Mouse (Mus musculus): ENCODE data around the gene Icam4. TPM values are rescaled to one million over a fixed set of nuclear protein-coding genes. Genes with fewer than 3 reads are reported as not detected.

Icam4 gene
- polyA plus RNA-seq, 1 experiment from 2014 or later: not detected

MicroRNAs encoded within 50 kb of the gene (microRNA counts, 519-probe panel; counts per million panel counts)
- 3,098 counts per million, percentile 61 among the panel's probes with 10 or more counts for microRNA mmu-miR-1900

Small RNAs within 50 kb of the gene (microRNA-seq; reads per million reads assigned to microRNA genes)
- gene Mir1900 (not detected), gene Mir7082 (1.3 reads per million)

Other genes with a start within 250 kb of the Icam4 start
- 1.1 and 1.2 TPM in 2 replicates for gene Col5a3, start 214.3 kb upstream of the Icam4 start, polyA plus RNA-seq (2015; fragmentation: Nextera tagmentation; extraction: Ambion mirVana)
- gene Rdh8, start 210.9 kb upstream of the Icam4 start, polyA plus RNA-seq (2015; fragmentation: Nextera tagmentation; extraction: Ambion mirVana): not detected in 2 replicates
- gene A230050P20Rik, start 160.7 kb upstream of the Icam4 start, polyA plus RNA-seq (2015; fragmentation: Nextera tagmentation; extraction: Ambion mirVana): 12.9 and 13.2 TPM in 2 replicates
- gene Angptl6, start 149.6 kb upstream of the Icam4 start, polyA plus RNA-seq (2015; fragmentation: Nextera tagmentation; extraction: Ambion mirVana): 14.7 and 15.1 TPM in 2 replicates
- 46.3 and 47.5 TPM in 2 replicates for gene Ppan, start 141.2 kb upstream of the Icam4 start, polyA plus RNA-seq (2015; fragmentation: Nextera tagmentation; extraction: Ambion mirVana)
- gene Eif3g, start 130.8 kb upstream of the Icam4 start, polyA plus RNA-seq (2015; fragmentation: Nextera tagmentation; extraction: Ambion mirVana): 249 and 256 TPM in 2 replicates
- gene Dnmt1, start 69.5 kb upstream of the Icam4 start, polyA plus RNA-seq (2015; fragmentation: Nextera tagmentation; extraction: Ambion mirVana): 60.5 and 63.9 TPM in 2 replicates
- 8.5 and 10.8 TPM in 2 replicates for gene S1pr2, start 52.6 kb upstream of the Icam4 start, polyA plus RNA-seq (2015; fragmentation: Nextera tagmentation; extraction: Ambion mirVana)
- gene Mrpl4, start 26.6 kb upstream of the Icam4 start, polyA plus RNA-seq (2015; fragmentation: Nextera tagmentation; extraction: Ambion mirVana): 109 and 114 TPM in 2 replicates
- gene Icam1, start 13.4 kb upstream of the Icam4 start, polyA plus RNA-seq (2015; fragmentation: Nextera tagmentation; extraction: Ambion mirVana): 3.4 and 3.9 TPM in 2 replicates
- gene Icam5, start 2.7 kb downstream of the Icam4 start, polyA plus RNA-seq (2015; fragmentation: Nextera tagmentation; extraction: Ambion mirVana): 1.7 and 2.6 TPM in 2 replicates
- 0.58 and 3.0 TPM in 2 replicates for gene Zglp1, start 37.7 kb downstream of the Icam4 start, polyA plus RNA-seq (2015; fragmentation: Nextera tagmentation; extraction: Ambion mirVana)
- gene Gm49373, start 43.7 kb downstream of the Icam4 start, polyA plus RNA-seq (2015; fragmentation: Nextera tagmentation; extraction: Ambion mirVana): 1.7 and 2.8 TPM in 2 replicates
- gene Fdx1l, start 44.2 kb downstream of the Icam4 start, polyA plus RNA-seq (2015; fragmentation: Nextera tagmentation; extraction: Ambion mirVana): 71.0 and 74.1 TPM in 2 replicates
- 1.3 and 3.1 TPM in 2 replicates for gene Gm38431, start 62.6 kb downstream of the Icam4 start, polyA plus RNA-seq (2015; fragmentation: Nextera tagmentation; extraction: Ambion mirVana)
- 31.7 and 37.8 TPM in 2 replicates for gene Raver1, start 62.6 kb downstream of the Icam4 start, polyA plus RNA-seq (2015; fragmentation: Nextera tagmentation; extraction: Ambion mirVana)
- 11.3 and 11.7 TPM in 2 replicates for gene Tyk2, start 101.9 kb downstream of the Icam4 start, polyA plus RNA-seq (2015; fragmentation: Nextera tagmentation; extraction: Ambion mirVana)
- 211 TPM in 2 replicates for gene Cdc37, start 120.6 kb downstream of the Icam4 start, polyA plus RNA-seq (2015; fragmentation: Nextera tagmentation; extraction: Ambion mirVana)
- gene Pde4a, start 136.3 kb downstream of the Icam4 start, polyA plus RNA-seq (2015; fragmentation: Nextera tagmentation; extraction: Ambion mirVana): 36.5 and 41.0 TPM in 2 replicates
- 66.7 and 68.2 TPM in 2 replicates for gene Keap1, start 210.0 kb downstream of the Icam4 start, polyA plus RNA-seq (2015; fragmentation: Nextera tagmentation; extraction: Ambion mirVana)
- 4.1 and 4.6 TPM in 2 replicates for gene S1pr5, start 219.1 kb downstream of the Icam4 start, polyA plus RNA-seq (2015; fragmentation: Nextera tagmentation; extraction: Ambion mirVana)
- gene Atg4d, start 235.9 kb downstream of the Icam4 start, polyA plus RNA-seq (2015; fragmentation: Nextera tagmentation; extraction: Ambion mirVana): 47.6 and 53.7 TPM in 2 replicates